Comparison of ENCODE assay signal across 45 mouse cellular contexts in genomic region chr11:58264546-58264945, GRCm38 (mm10). TPM values are rescaled to one million over a fixed set of nuclear protein-coding genes. Genes with fewer than 3 reads are reported as not detected.
"Had no signal": no experiment of that assay in that cellular context is flagged by ENCODE, and none has a peak within 500 bp of the region (broad histone marks: within the 10 kb centered on the region; RNA-seq: fewer than 3 reads in every experiment).

No protein-coding gene starts in this region.

- H3K4me3 ChIP-seq: heart, embryonic 12.5 days; heart, embryonic 13.5 days; heart, embryonic 15.5 days; hindbrain, embryonic 10.5 days; hindbrain, embryonic 12.5 days; hindbrain, embryonic 13.5 days; hindbrain, embryonic 15.5 days; intestine, embryonic 15.5 days; kidney, embryonic 15.5 days; layer of hippocampus, adult 2 months; left cerebral cortex, adult 2 months had no signal

- H3K27me3 ChIP-seq: heart, embryonic 13.5 days; heart, embryonic 15.5 days; hindbrain, embryonic 12.5 days; hindbrain, embryonic 13.5 days; hindbrain, embryonic 15.5 days; intestine, embryonic 15.5 days; kidney, embryonic 15.5 days had no signal

- H3K4me1 ChIP-seq: heart, embryonic 12.5 days; heart, embryonic 13.5 days; heart, embryonic 15.5 days; hindbrain, embryonic 10.5 days; hindbrain, embryonic 12.5 days; hindbrain, embryonic 13.5 days; hindbrain, embryonic 15.5 days; intestine, embryonic 15.5 days; kidney, embryonic 15.5 days had no signal

- DNase-seq: heart, postnatal 10 days; heart, postnatal 36 days; heart, postnatal 4 days; kidney, adult 11 months; kidney, adult 18-20 months; kidney, adult 2 months; kidney, adult 8-10 months; kidney, postnatal 10 days; kidney, postnatal 14 days; kidney, postnatal 25 days; kidney, postnatal 4 days; layer of hippocampus, adult 9-11 months; layer of hippocampus, postnatal 36 days had no signal

- H3K9me3 ChIP-seq: heart, embryonic 12.5 days; heart, embryonic 13.5 days; heart, embryonic 15.5 days; hindbrain, embryonic 10.5 days; hindbrain, embryonic 12.5 days; hindbrain, embryonic 13.5 days; hindbrain, embryonic 15.5 days; intestine, embryonic 15.5 days; kidney, embryonic 15.5 days had no signal

- H3K36me3 ChIP-seq: heart, embryonic 12.5 days; heart, embryonic 13.5 days; heart, embryonic 15.5 days; hindbrain, embryonic 10.5 days; hindbrain, embryonic 12.5 days; hindbrain, embryonic 13.5 days; hindbrain, embryonic 15.5 days; intestine, embryonic 15.5 days; kidney, embryonic 15.5 days had no signal

- H3K27ac ChIP-seq: heart, embryonic 13.5 days; heart, embryonic 15.5 days; hindbrain, embryonic 10.5 days; hindbrain, embryonic 12.5 days; hindbrain, embryonic 13.5 days; hindbrain, embryonic 14.5 days; hindbrain, embryonic 15.5 days; hindbrain, postnatal 0 days; intestine, embryonic 15.5 days; kidney, embryonic 15.5 days; kidney, postnatal 0 days; layer of hippocampus, adult 2 months; left cerebral cortex, adult 2 months had no signal

RNA-seq across cellular contexts. Expression of gene 4930438A08Rik, which starts 10.1 kb away (rescaled TPM):
- total RNA-seq: heart, postnatal 10 days; heart, postnatal 25 days; heart, postnatal 36 days; heart, postnatal 4 days; hindbrain, postnatal 0 days; layer of hippocampus, adult 18-20 months; layer of hippocampus, adult 2 months; layer of hippocampus, adult 8-10 months; layer of hippocampus, postnatal 10 days; layer of hippocampus, postnatal 14 days; layer of hippocampus, postnatal 25 days; layer of hippocampus, postnatal 36 days; left cerebral cortex, adult 18-20 months; left cerebral cortex, adult 2 months; left cerebral cortex, adult 8-10 months had no signal
- polyA plus RNA-seq: heart, embryonic 11.5 days; heart, embryonic 12.5 days; heart, embryonic 13.5 days; heart, embryonic 14.5 days; heart, embryonic 15.5 days; heart, postnatal 0 days; hindbrain, embryonic 11.5 days; hindbrain, embryonic 14.5 days; hindbrain, embryonic 15.5 days; hindbrain, postnatal 0 days; inflammation-experienced regulatory T-cells, adult 6 months; intestine, embryonic 14.5 days; intestine, embryonic 15.5 days; intestine, embryonic 16.5 days; intestine, postnatal 0 days; kidney, adult 2 months; kidney, embryonic 14.5 days; kidney, embryonic 15.5 days; kidney, embryonic 16.5 days had no signal
